Mouse (Mus musculus) thymus, postnatal 10 days (tissue): ENCODE data around the gene Gak.

Experiments
- DNase-seq, 2 experiments: peaks; one replicate each; pipeline ENCODE4 v3.0.0; 2021; ENCODE audit warnings: low spot score in 2 of 2

Gene Gak

DNA sequence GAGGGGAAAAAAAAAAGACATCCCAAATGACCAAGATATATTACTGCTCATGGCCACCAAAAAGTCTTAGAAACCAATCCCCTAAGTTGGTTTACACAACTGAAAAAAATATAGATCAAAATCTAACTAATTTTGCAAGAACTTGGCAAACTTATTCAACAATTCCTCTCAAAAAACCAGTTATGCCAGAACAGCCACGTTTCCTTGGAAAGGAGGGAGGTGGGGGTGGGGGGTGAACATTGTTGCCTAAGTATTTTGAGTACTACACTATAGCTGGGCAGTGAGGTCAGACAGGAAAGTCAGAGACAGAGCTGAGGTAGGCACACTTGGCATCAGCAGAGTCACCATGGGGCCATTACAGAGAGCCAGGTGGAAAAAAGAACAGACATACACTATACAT, 29.6 kb downstream of the Gak start:
- DNase-seq, result no peak

DNA sequence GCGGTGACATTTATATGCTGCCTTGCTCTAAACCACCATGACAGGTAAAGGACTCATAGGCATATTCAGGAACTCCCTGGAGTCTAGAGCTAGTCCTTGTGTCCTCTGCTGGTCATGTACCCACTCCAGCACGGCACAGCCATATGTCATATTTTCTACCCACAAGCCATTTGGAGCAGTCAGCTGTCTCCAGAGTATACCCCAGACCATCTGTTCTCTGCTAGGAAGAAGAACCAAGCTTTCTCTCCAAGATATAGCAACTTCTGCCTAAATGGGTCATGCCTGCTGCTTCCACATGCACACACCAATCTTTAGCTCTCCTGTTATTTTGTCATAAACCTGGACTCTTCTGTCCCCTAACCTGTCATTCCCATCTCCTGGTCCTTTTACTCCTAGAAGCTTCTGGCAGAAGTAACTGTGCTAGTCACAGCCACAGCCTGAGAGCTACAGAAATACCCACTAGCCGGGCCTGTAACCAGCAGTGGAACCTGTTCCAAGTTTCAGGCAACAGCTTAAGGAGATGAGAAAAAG, 48.1 kb downstream of the Gak start:
- DNase-seq, result no peak

DNA sequence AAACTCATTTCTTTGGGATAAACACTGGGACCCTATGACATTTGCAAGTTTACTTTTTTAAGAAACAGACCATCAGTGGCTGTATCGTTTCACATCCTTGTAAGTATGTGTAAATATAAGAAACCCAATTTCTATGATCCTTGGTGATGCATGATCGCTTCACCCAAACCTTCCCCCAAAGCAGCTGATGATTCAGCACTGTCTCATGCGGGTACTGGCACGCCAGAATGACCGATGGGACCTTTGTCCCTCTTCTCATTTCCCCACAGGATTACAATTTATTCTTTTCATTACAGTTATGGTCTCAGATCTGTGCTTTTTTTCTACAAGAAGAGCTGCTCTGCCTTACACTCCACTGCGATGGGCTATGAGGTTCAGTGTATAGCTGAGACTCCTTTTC, 56.5 kb downstream of the Gak start:
- DNase-seq, result no peak

DNA sequence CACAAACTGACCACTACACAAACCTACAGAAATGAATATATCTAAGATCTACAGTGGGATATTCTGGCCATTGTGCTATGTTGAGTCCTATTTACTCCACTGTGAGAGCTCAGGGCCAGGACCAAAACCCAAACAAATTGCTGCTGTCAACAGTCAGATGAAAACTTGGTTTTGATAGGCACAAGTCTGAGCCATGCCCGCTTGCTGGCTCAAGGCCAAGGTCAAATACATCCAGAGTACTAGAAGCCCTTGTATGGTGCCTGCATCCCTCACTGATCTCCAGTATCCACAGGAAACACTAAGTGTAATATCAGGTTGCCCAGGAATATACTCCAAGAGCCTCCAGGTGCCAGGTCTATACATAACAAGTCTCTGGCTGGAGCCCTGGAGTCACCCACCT, 58.6 kb downstream of the Gak start:
- no peak for DNase-seq

DNA sequence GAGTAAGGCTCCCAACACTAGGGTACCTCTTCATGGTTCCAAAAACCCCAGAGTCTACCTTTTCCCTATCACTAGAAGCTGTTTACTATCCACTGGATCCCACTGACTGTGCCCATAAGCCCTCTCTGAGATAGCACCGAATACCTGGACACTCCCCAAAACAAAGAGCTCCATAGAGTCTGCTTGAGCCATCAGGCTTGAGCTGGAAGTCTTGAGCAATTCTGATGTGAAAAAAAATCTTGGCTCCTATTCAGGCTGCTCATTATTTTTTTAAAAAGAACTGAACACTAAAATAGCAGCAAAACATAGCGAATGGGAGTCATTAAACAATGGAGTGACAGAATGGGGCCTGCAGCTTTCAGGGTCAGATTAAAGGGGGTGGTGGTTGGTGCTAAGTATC, 62.5 kb downstream of the Gak start:
- no peak for DNase-seq

DNA sequence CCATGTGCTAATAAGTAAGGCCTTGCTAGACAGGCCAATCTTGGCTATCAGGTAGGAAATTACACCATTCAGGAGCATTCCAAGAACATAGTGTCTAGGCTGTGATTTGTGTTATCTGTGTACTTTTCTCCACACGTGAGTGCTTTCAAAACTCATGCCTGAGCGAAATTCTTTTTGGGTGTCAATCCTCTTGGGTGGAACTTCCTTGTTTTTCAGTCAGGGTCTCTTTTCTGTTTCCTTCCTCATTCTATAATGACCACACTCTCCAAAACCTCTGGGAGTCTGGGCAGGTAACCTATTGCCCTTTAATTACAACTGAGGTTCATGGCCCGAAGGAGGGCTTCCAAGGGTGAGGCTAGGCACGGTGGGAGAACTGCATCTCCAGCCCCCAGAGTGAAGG, 63.0 kb downstream of the Gak start:
- DNase-seq, result no peak

DNA sequence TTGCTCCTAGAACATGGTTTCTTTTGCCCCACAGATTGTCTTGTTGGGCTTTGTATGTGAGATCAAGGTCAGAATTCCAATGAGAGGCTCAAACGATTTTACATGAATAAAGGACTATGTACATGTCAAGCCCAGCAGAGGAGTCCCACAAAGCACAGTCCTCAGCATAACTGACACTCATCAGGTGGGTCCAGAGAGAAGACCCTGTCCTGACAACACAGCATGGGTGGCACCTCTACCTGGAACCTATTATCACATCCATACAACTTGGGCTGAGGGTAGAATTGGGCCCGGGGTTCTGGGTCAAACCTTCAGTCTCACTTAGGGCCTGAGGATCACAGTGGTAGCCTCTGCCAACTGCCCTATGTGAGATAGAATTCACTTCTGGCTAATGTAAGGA, 64.2 kb downstream of the Gak start:
- no peak for DNase-seq

DNA sequence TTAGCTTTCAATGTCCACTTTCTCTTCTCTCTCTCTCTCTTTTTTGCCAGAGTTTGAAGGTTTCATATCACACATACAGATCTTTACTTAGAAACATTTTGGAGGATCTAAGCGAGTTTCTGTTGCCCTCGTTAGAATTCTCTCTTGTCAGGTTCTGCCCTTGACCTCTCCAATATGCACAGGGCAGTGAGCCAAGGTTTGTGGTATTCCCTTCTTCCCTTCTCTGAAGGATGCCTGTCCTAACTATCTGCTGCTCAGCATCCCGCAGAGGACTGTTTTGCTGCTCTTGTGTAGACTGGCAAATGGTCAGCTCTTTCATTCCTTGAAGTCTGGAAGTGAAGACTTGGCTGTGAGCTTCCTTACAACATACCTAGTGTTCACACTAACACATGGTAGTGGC, 65.2 kb downstream of the Gak start:
- DNase-seq, result no peak

DNA sequence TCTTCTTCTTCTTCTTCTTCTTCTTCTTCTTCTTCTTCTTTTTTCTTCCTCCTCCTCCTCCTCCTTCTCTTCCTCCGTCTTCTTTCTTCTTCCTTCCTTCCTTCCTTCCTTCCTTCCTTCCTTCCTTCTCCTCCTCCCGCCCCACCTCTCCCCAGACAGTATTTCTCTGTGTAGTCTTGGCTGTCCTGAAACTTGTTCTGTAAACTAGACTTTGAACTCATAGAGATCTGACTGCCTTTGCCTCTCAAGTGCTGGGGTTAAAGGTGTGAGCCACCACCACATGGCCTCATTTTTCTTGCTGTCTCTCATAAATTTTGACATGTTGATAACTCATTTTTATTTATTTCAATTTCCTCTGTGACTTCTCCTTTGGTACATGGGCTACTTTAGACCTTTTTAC, 67.1 kb downstream of the Gak start:
- DNase-seq, result no peak

DNA sequence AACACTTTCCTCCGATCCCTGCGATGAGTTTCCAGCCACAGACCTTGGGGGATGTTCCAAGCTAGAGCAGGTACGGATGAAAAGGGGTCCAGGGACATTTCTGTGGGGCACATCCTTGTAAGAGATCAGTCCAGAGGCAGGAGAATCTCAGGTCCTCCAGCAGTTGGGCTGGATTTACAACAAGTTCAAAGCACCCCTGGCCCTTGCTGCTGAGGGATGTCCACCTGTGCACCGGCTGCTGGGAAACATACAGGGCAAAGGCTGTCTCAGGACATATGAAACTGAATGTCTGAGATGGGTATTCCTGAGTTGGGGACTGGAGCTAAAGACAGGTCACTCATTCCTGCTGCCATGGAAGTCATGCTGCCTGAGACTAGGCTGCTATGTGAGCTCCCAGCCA, 72.6 kb downstream of the Gak start:
- no peak for DNase-seq

DNA sequence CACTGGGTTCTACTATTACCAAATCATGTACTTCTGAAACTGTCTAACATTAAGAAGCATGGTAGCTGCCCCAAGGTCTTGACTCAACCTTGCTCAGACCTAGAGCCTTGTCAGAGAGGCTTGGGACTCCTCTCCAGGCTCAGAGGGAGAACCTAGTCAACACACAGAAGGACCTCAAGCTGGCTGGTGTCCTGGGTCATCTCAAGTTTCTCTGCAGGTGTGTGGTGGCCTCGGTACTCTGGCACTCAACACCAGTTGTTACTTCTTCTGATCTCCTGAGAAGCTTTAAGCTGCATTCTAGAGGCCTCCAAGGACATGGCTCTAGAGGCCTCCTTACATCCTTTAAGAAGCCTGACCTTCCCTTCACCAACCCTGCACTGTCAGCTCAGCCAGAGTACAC, 75.5 kb downstream of the Gak start:
- DNase-seq, result no peak

DNA sequence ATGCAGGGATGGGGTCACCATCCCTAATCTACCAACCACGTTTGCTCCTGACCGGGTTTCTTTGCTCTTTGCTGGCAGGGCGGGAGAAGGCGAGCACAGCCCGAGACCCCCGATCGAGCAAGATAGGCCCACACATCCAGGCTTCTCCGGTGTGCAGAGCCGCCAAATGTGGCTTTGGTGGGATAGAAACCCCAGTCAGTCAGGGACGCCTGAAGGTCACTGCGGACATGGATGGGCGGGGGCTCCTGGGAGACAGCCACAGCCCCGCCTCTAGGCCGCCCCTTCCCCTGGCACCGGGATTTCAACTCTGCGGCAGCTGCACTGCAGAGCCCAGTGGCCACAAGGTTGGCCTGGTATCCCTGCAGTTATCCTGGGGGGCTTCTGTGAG, 79.4 kb downstream of the Gak start:
- no peak for DNase-seq

DNA sequence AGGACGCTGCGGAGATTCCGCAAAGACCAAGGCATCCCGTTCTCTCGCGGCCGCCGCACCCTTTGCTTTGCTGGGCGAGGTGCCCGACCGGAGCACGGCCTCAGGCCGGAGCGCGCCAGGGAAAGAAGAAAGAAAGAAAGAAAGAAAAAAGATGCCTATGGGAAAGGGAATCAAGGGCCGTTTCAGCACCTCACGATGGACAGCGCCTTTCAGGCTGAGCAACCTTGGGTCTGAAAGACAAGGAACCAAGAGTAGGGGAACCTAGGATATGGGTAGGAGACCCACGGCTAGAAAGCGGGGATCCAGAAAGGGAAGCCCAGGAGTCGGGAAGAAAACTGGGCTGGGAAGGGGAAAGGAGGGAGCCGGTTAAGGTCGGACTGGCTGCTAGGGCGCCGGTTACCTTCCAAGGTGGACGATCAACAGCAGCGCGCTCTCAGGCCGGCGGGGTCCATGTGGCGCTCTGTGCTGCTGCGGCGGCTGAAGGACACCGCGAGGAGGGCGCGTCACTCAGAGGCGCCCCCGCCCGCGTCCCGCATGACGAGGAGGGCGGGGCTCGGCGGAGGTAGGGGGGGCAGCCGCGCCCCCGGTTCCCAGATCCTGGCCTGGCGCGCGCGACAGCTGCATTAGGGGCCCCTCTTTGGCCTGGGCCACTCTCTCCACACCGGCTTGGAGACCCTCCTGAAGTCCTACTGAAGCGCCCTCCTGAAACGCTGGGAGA, 79.9 kb downstream of the Gak start, which contains the start of gene Cplx1:
Cplx1 (minus strand) TSS at position 536 of the 718 bp plus-strand sequence.
- peak in 1 of 2 experiments; percentile 13 for DNase-seq

DNA sequence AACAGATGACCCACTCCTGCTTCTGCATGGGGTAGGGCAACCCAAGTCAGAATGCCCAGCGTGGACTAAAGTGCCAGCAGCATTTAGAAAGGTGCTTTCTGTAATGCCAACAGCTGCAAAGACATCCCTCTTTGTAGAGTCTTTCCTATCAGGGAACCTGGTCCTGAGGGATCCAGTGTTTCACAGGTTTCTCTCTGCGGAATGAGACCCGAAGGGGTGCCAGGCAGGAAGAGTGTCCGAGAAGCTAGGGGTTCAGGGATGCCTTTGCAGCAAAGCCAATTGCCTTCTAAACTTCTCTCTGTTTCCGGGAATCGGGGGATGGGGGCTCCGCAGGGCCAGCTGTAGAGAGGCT, 80.4 kb downstream of the Gak start:
- DNase-seq, result no peak

DNA sequence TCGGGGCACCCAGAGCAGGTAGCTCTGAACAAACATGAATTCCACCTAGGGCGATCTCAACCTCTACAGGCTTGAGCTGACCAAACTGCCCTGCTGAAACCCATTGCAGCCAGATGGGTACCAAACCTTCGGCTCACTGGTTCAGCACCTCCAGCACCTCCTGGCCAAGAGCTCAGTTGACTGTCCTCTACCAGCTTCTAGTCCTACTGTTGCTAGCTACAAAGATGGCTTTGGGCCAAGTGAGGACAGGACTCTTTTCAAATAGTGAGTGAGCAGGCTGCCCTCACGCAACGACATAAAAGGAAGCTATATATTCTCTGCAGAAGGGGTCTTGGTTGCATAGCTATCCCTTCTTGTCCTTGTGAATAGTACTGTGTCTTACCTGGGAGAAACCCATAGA, 81.9 kb downstream of the Gak start:
- no peak for DNase-seq

DNA sequence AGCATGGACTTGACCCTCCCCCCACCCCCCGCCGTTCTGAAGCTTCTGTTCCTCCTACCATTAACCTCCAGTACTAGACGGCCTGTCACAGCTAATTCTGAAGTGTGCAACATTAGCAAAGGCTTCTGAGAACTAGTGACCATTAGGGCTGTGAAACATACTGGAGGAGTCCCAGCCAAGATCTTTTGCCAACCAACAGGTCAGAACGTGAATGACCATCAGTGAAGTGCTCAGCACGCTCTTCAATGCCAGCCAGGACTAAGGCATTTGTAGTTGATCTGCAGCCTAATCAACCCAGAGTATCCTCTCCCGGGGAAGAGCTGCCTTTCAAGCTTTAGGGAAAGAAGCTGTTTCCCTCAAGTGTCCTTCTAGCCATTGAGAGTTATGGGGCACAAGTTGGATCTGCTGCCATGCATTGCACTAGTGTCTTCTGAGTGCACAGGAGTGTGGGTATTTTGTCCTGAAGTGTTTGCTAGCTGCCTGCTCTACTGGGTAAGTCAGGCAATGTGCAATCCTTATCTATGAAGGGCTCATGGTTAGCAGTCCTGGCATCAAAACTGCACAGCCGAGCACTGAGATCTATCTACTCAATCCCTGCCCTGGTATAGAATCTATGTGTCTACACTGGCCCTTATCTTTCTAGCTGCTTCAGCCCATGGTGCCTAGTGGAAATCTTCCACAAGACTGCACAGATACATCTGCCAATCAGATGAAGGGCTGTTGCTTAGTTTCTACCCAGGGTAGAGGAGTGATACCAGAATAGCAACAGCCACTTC, 85.9 kb downstream of the Gak start:
- DNase-seq, result no peak

DNA sequence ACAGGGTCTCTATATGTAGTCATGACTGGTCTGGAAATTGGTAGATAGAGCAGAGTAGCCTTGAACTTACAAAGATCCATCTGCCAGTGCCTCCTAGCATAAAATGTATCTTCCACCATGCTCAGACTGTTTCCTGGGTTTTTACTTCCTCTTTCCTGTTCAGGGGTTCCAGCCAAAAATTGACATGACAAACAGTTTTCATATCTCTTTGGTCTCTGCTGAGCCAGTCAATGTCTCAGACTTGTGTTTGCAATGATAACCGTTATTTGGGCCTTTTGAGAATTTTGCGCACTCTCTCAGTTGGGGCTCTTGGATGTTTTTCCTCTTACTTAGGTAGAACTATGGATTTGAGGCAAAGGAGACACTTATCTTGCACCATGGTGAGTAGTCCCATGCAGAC, 95.4 kb downstream of the Gak start:
- no peak for DNase-seq

DNA sequence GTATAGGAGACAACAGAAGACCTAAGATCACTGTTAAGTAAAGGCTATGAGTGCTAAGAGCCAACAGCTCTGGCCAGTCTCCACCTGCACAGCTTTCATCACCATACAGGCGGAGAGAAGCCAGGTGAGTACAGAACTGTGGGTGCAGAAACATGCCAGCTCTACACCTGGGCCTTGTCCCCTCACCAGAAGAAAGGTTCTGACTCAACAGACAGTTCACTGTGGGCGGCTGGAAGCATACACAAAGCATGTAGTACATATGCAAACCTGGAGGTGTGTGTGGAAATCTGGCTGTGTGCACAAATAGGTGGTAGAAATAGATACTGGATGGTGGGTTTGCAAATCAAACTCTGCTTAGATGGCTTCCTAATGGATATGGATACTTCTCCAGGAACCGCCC, 107.0 kb downstream of the Gak start:
- DNase-seq, result no peak

DNA sequence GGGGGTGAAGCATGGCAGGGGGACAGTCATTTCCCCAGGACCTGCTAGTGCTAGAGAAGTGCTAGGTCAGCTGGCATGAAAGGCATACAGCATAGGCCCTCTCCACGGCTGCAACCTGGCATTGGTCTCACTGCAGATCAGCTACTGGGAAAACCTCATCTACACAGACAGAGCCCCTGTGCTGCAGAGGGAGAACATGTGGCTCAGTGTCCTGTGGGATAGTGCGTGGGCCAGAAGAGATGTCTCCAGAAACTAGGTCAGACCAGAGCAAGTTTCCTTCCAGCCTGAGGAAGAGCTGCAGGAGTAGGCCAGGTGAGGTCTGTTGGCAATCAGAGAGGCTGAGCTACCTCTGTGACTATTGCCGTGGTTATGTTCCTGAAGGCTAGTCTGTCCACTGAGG, 107.7 kb downstream of the Gak start:
- DNase-seq, result no peak

DNA sequence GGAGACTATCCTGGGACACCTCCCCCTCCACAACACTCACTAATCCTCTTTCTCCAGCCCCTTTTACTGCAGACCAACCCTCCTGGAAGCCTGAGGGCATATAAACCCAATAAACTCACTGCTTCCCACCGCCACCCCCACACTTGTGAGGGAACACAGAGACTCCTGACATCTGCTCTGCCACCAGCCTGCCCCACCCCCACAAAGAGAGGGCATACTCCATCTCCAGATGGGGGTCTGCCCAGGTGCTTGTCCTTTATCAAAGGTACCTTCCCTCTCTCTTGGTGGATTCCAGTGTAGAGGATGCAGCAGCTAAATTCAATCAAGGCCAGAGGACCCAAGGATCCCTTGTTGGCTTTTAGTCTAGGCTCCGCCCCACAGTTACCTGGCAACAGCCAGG, 108.5 kb downstream of the Gak start:
- no peak for DNase-seq

DNA sequence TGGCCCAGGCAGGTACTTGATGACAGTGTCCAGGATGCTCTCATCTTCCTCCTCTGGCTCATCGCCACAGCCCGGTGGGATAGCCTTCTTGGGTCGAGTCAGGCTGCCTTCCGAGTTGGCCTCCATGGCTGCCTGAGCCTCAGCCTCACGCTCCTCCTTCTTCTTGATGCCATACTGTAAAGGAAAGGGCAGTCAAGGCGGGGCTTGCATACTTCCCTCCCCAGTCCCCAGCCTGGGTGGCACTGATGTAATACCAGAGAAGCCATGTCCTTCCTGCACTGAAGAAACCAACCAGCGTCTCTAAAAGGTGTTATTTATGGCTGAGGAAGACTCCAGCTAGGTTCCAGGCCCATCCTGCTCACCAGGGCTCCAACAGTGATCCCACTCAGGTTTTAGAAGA, 109.4 kb downstream of the Gak start:
- DNase-seq, result no peak
